Mouse (Mus musculus) liver, postnatal 0 days (tissue): Measurements from ENCODE around the gene Porcn. TPM values are rescaled to one million over a fixed set of nuclear protein-coding genes. Genes with fewer than 3 reads are reported as not detected.
A peak's percentile ranks its signal among the peaks of the same experiment; 100 is the strongest.

ENCODE experiments used
- ATAC-seq: fragments of 200-750 bp; cut with Nextera tagmentation; 2 replicates; pipeline ENCODE4 v1.8.0; 2017; ENCODE audit warnings: mild to moderate bottlenecking, moderate library complexity
- DNase-seq: peaks from one replicate; pipeline ENCODE4 v3.0.0-alpha.2; 2016
- H3K27ac ChIP-seq: fragments of 300-500 bp; sonication (generic); 2 replicates; pipeline ENCODE4 v1.5.1; 2014; ENCODE audit warnings: antibody characterized with exemption, moderate library complexity, mild to moderate bottlenecking, low read depth
- H3K27me3 ChIP-seq: fragments of 300-500 bp; sonication (generic); 2 replicates; pipeline ENCODE4 v1.6.1; 2014; ENCODE audit warnings: low read length, control low read depth, mixed read lengths; ENCODE audit not compliant: insufficient read depth
- H3K36me3 ChIP-seq: fragments of 300-500 bp; sonication (generic); replicated peaks from 2 replicates; pipeline ENCODE4 v1.6.1; 2014; ENCODE audit warnings: mild to moderate bottlenecking, control low read depth, low read length, moderate library complexity, mixed read lengths; ENCODE audit not compliant: insufficient read depth
- H3K4me1 ChIP-seq: fragments of 300-500 bp; sonication (generic); 2 replicates; pipeline ENCODE4 v1.6.1; 2014; ENCODE audit warnings: antibody characterized with exemption, mild to moderate bottlenecking, control low read depth; ENCODE audit not compliant: insufficient read depth
- H3K4me2 ChIP-seq: fragments of 300-500 bp; sonication (generic); 2 replicates; pipeline ENCODE4 v1.6.1; 2014; ENCODE audit warnings: low read depth, mild to moderate bottlenecking, low read length, moderate library complexity, mixed read lengths
- H3K4me3 ChIP-seq: fragments of 300-500 bp; sonication (generic); 2 replicates; pipeline ENCODE4 v1.5.1; 2014; ENCODE audit warnings: low read depth, low read length
- H3K9ac ChIP-seq: fragments of 300-500 bp; sonication (generic); replicated peaks from 2 replicates; pipeline ENCODE4 v1.6.1; 2014; ENCODE audit warnings: mild to moderate bottlenecking, moderate library complexity
- H3K9me3 ChIP-seq: fragments of 300-500 bp; sonication (generic); 2 replicates; pipeline ENCODE4 v1.6.1; 2016; ENCODE audit warnings: mild to moderate bottlenecking, control low read depth, low read length, mixed read lengths
- CTCF ChIP-seq: sonication (generic); IDR thresholded peaks from 2 replicates; pipeline ENCODE4 v1.5.1; 2016; ENCODE audit warnings: antibody characterized with exemption, low read depth
- EP300 ChIP-seq: IDR thresholded peaks from 2 replicates; pipeline ENCODE4 v1.6.1; 2016; ENCODE audit warnings: antibody characterized with exemption, low read depth, mild to moderate bottlenecking
- WGBS: fragments of 180-500 bp; shearing (Covaris S2); extraction: QIAGEN DNeasy Blood & Tissue Kit; methylation state at CpG from one replicate; pipeline ENCODE4 v1.1.7; 2014; ENCODE audit not compliant: insufficient replicate concordance; 5-methylcytosine and 5-hydroxymethylcytosine counted together
- polyA plus RNA-seq: library from polyadenylated mRNA; unstranded; fragments of >200 nt; fragmentation: Nextera tagmentation; extraction: Ambion mirVana; gene quantifications from 2 replicates; pipeline ENCODE4 v1.2.1, GENCODE M21; 2015

Porcn gene
- polyA plus RNA-seq, 1 experiment from 2014 or later, result 1.5 TPM

DNA sequence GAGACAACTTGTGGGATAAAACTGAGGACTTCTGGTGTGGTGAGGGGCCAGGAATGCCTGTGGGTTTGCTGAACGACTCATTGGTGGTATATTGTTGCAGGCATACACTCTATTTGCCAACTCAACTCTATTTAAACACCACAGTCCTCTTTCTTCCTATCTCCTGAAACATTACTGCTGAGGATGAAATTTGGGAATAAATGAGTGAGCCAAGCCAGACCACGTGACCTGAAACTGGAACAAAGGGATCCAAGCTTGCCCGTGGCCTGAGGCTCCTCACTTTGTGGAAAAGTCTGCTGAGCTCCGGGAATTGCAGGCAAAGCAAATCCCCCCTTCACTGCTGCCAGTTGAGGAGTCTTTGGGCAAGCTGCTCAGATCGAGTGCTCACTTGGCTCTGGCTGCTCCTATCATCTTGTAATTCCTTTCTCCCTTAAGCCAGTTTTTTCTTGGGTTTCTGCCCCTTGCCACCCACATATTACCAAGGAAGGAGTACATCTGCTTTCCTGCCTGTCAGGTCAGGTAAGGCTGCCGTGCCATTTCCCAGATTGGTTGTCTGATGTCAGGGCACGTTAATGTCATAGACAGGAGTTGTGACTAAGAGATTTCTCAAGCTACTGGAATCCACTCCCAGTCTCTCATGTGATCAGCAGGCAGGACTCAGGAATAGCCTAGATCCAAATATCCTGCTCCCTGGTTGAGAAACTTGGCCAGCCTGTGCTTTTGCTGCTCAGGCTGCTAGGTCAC is 16.5 kb upstream of the Porcn start:
- Histone ChIP-seq H3K27me3 (no peaks in the 10 kb centered on the region), H3K36me3 (no peaks in the 10 kb centered on the region), H3K9ac (no peak overlapping the region), H3K4me1 (no peaks in the 10 kb centered on the region), H3K4me2 (no peak overlapping the region), H3K27ac (no peak overlapping the region), H3K9me3 (no peaks in the 10 kb centered on the region), H3K4me3 (no peak overlapping the region)
- TF ChIP-seq CTCF (no peak), EP300 (no peak)
- WGBS, result 67% methylated on average over 7 of the region's 7 CpGs
- no peak for ATAC-seq
- DNase-seq, result no peak

DNA sequence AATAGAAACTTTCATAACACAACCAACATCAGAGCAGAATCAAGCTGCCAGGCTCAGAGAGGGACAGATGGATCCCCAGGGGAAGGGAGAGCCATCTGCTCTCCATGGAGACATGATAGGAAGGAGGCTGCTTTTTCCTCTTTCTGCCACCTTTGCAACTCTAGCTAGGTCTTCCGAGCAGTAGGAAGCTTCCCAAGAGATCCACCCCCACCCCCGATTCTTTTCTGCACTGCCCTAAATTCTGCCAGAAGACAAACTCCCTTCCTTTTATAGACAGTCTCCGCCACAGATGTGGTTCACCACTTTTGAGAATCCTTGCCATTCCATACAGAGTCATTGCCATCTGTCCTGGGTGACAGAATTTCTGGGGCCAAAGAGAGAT is 16.0 kb upstream of the Porcn start:
- Histone ChIP-seq H3K27ac (no peak overlapping the region), H3K9me3 (no peaks in the 10 kb centered on the region), H3K4me1 (no peaks in the 10 kb centered on the region), H3K27me3 (no peaks in the 10 kb centered on the region), H3K36me3 (no peaks in the 10 kb centered on the region), H3K9ac (no peak overlapping the region), H3K4me3 (no peak overlapping the region), H3K4me2 (no peak overlapping the region)
- DNase-seq (no peak), ATAC-seq (no peak)
- WGBS, result 57% methylated on average over 3 of the region's 3 CpGs
- no peak for TF ChIP-seq EP300
- TF ChIP-seq CTCF, result no peak

DNA sequence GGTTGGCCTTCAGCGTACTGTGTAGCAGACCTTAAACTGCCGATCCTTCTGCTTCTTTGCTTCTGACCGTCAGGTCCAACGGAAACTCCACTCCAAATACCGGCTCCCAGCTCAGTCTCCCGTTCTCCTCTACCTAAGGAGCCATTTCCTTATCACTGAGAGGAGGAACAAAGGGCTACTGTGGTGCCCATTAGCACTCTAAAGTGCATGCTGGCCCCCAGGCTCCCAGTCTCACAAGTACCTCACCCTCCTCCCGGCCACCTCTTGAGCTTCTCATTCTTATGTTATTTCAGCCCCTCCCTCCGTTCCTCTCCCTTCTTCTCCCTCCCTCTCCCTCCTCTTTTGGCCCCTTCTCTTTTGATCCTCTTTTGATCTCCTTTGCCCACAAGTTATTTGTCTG is 13.3 kb upstream of the Porcn start:
- Histone ChIP-seq H3K4me1 (no peaks in the 10 kb centered on the region), H3K27me3 (no peaks in the 10 kb centered on the region), H3K4me3 (no peak overlapping the region), H3K9me3 (no peaks in the 10 kb centered on the region), H3K4me2 (no peak overlapping the region), H3K27ac (no peak overlapping the region), H3K9ac (no peak overlapping the region), H3K36me3 (no peaks in the 10 kb centered on the region)
- WGBS, result 56% methylated on average over 8 of the region's 8 CpGs
- TF ChIP-seq EP300, result no peak
- no peak for TF ChIP-seq CTCF
- ATAC-seq (no peak), DNase-seq (no peak)

DNA sequence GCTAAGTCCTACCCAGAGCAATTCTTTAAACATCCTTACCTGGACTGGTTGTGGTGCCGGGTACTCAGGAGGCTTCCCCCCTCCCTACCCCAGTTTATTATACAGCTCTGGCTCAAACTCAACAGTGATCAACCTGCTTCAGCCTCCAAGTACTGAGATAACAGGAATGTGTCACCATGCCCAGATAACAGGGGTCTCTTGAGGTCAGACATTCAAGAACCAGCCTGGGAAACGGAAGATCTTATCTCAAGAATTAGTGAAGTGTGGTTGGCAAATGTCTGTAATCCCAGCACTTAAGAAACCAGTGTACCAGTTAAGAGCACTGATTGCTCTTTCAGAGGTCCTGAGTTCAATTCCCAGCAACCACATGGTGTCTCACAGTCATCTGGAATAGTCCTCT is 11.8 kb upstream of the Porcn start:
- no peak for ATAC-seq
- no peak for TF ChIP-seq CTCF
- H3K9ac ChIP-seq, result no peak overlapping the region
- H3K4me3 ChIP-seq, result no peak overlapping the region
- no peaks in the 10 kb centered on the region for H3K9me3 ChIP-seq
- no peaks in the 10 kb centered on the region for H3K36me3 ChIP-seq
- no peak overlapping the region for H3K27ac ChIP-seq
- H3K4me2 ChIP-seq, result no peak overlapping the region
- no peak for DNase-seq
- H3K4me1 ChIP-seq, result no peaks in the 10 kb centered on the region
- H3K27me3 ChIP-seq, result no peaks in the 10 kb centered on the region
- 44% methylated on average over 2 of the region's 2 CpGs for WGBS

DNA sequence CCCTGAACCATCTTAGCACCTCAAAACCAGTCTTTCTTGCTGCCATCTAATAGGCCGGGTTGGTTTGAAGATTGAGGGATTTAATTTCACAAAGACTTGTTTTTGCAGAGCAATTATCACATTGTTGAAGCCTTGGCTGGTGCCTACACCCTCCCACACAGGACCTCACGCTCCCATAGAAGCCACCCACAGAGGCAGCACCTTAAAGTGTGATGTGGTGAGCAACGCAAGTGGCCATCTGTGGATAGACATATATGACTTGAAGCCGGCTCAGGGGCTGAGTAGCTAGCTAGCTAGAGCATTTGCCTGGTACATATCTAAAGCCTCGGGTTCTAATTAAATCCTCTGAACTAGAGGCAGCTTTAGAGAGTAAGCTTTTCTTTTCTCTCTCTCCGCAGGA is 11.1 kb upstream of the Porcn start:
- H3K4me1 ChIP-seq, result no peaks in the 10 kb centered on the region
- H3K9me3 ChIP-seq, result no peaks in the 10 kb centered on the region
- ATAC-seq (no peak), DNase-seq (no peak)
- no peaks in the 10 kb centered on the region for H3K36me3 ChIP-seq
- H3K4me3 ChIP-seq, result no peak overlapping the region
- whole genome bisulfite sequencing, result 49% methylated on average over 6 of the region's 6 CpGs
- TF ChIP-seq CTCF, result no peak
- TF ChIP-seq EP300, result no peak
- H3K4me2 ChIP-seq, result no peak overlapping the region
- H3K27me3 ChIP-seq, result no peaks in the 10 kb centered on the region
- H3K27ac ChIP-seq, result no peak overlapping the region
- H3K9ac ChIP-seq, result no peak overlapping the region

DNA sequence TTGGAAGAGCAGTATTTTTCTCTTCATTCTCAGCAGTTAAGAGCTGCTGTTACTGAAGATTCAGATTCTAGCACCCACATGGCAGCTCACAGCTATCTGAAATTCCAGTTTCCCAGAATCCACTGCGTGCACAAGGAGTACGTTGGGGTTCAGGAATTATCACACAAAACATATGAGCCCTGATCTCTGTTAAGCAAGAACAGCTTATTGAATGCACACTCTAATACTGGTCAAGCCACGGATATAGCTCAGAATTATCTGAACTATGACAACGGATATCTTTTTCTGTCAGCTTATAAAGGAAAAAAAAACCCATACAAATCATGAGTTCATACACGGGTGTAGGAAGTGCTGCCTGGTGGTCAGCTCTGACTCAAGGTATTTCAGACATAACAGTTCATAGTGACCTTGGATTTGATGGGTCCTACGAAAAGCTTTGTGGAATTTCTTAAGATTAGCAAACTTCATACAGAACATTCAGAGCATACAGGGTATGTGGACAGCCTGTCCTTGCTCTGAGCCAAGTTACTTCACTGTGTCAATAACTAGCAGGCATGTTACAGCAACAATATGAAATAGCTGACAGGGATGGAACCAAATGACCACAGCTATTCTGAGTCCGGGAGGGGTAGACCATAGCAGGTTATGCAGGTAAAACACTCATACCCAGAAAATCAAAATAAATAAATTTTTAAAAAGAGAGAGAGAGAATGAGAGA is 5.3 kb upstream of the Porcn start:
- Histone ChIP-seq H3K4me2 (no peak overlapping the region), H3K4me1 (no peaks in the 10 kb centered on the region), H3K9ac (no peak overlapping the region), H3K36me3 (no peaks in the 10 kb centered on the region), H3K9me3 (no peaks in the 10 kb centered on the region), H3K27ac (no peak overlapping the region), H3K27me3 (no peaks in the 10 kb centered on the region), H3K4me3 (no peak overlapping the region)
- TF ChIP-seq CTCF, result no peak
- peak; percentile 33; the same call in 1 of the 2 replicates for TF ChIP-seq EP300
- WGBS, result 50% methylated on average over 7 of the region's 7 CpGs
- peak; percentile 74 for ATAC-seq
- DNase-seq, result no peak
